Mouse (Mus musculus): Measurements from ENCODE around the gene Frs3.

DNA sequence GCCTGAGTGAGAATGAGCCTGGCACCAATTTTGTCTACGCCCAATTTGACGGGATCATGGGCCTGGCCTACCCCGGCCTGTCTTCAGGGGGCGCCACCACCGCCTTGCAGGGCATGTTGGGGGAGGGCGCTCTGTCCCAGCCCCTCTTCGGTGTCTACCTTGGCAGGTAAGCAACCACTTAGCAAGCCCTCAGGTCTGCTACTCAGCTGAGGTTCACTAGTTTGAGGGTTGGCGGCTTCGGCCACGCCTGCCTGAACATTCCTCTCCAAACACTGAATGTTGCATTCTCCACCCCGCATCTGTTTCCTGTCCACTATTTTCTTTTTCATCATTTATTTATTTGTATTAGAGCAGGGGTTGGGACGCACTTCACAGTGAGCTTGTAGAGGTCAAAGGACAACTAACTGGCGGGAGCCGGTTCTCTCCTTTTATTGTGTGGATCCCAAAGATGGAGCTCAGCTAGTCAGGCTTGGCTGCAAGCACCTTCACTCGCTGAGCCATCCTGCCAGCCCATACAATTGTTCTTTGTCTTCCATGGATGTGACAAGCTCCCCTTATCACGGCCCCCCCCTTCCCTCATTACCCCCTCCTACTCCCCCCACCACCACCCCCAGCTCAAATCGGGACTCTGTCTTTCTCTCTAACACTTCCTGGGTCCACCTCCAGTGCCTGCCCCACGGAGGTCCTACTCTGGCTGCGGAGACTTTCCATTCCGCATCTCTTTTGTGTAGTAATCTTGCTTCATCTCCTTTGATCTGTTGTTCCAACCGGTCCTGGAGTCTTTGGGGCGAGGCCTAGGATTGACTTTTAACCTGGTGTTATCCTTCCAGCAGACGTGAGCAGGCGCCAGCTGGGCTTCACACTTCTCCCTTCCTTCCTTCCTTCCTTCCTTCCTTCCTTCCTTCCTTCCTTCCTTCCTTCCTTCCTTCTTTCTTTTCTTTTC is 42.1 kb downstream of the Frs3 start:
- TF ChIP-seq CTCF (IDR thresholded peaks at IDR 0.05; ENCODE audit: low read depth, low read length) (no peak), POLR2A (IDR thresholded peaks at IDR 0.05; ENCODE audit: borderline replicate concordance, low read depth, low read length) (no peak)

Data from bone marrow macrophage, adult 2 months (primary cell).